Mouse (Mus musculus) cerebellum, postnatal 36 days (tissue): ENCODE data around the gene Tars2.
A peak's percentile ranks its signal among the peaks of the same experiment; 100 is the strongest.
"Not testable (repeated sequence)": the region's sequence is repeated elsewhere in the genome, so short reads cannot be mapped to it uniquely, and the experiment has no call there.

Source experiments
- DNase-seq, 2 experiments: peaks; one replicate each; pipeline ENCODE4 v3.0.0; 2021 to 2022; ENCODE audit warnings: mixed read lengths in 2 of 2

Gene Tars2

GRCm38 (mm10) chr3:95760106-95760505, at the start of gene Tars2:
Gene Tars2 (minus strand): TSS chr3:95760206.
- DNase-seq, result no peak

- DNase-seq, result no peak
Observed at GRCm38 (mm10) chr3:95808384-95808783, 48.4 kb upstream of the Tars2 start.

DNA sequence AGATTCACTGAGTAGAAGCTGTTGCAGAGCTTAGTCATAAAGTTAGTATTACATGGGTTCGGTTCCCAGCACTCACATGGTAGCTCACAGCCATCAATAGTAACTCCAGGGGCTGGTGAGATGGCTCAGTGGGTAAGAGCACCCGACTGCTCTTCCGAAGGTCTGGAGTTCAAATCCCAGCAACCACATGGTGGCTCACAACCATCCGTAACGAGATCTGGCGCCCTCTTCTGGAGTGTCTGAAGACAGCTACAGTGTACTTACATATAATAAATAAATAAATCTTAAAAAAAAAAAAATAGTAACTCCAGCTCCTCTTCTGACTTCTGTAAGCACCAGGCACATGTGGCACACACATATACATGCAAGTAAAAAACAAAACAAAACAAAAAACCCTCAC, 47.6 kb upstream of the Tars2 start:
- DNase-seq, result not testable (repeated sequence)

- DNase-seq, result no peak
Observed at GRCm38 (mm10) chr3:95806677-95807076, 46.7 kb upstream of the Tars2 start.

GRCm38 (mm10) chr3:95803851-95804250, 43.8 kb upstream of the Tars2 start:
- no peak for DNase-seq

DNA sequence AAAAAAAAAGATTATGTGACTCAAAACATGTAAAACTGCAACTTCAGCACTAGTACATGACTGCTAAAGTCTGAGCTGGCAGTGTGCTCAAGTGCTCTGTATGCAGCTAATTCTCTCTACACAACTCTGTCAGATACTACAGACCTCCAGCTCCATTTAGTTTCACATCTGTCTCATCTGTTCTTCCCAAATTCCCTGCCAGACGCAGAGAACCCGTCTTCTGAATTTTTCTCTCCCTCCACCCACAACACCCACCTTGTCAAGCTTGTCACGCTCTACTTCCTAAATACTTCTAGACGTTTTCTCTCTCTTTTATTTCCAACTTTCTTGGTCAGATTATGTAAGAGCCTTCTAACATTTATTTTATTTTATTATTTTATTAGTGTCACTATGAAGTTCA, 38.8 kb upstream of the Tars2 start:
- DNase-seq, result no peak

- no peak for DNase-seq
Observed at GRCm38 (mm10) chr3:95794299-95794698, 34.3 kb upstream of the Tars2 start.

- DNase-seq, result no peak
Observed at GRCm38 (mm10) chr3:95793662-95794061, 33.7 kb upstream of the Tars2 start.

DNA sequence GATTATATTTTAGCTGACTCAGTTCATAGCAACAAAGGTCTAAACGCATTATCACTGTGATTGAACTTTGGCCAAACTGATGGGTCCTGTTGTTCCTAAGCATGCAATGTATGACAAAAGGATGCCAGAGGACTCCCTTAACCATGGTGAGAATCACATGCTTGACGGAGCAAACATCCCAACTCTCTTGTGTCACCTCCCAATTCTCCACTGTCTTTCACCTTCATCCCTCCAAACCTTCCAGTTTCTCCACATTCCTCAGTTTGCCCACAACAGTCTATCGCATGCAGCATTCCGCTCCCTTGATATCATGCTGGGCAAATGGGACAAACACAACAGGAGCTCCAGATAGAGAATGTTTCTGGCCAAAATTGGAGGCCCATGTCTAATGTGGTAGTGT, 25.5 kb upstream of the Tars2 start:
- no peak for DNase-seq

- DNase-seq, result peak in 1 of 2 experiments; percentile 16
Observed at GRCm38 (mm10) chr3:95771985-95772384, 12.0 kb upstream of the Tars2 start.

DNA sequence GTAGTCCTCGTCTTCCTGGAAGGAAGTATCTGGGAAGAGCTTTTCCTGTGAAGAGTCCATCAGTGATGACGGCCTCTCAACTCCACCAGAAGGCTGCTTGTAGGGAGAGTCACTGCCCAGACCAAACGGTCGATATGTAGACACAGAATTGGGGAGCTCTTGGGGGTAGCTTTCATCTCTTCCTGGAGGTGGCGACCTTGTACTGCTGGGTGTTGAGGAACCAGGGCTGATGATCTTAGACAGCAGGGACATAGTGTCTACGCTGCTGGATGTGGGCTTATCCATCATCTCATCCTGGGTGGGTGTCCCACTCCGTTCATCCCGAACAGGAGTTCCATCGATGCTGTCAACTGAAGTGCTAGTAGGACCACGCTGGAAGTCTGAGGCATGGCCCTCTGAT, 5.5 kb upstream of the Tars2 start:
- no peak for DNase-seq

DNA sequence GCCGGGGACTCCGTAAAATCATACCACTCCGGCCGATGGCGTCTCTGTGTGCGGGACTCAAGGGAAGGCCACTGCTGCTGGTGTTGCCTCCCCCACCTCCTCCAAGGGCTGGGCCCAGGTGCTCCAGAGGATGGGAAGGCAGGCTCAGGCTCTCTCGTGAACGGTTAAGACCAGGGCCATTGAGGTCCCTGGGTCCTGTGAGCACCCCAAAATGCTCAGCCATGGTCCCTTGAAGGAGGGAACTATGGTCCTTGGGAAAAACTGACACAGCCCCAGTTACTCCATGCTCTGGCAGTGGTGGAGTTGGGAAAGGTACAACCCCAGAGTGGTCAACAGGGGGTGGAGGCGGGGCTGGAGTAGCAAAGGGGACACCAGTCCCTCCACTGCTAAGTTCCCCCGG, 3.8 kb upstream of the Tars2 start:
- no peak for DNase-seq

- DNase-seq, result no peak
Observed at GRCm38 (mm10) chr3:95762961-95763360, 3.0 kb upstream of the Tars2 start.

GRCm38 (mm10) chr3:95761771-95762170, 1.8 kb upstream of the Tars2 start:
- no peak for DNase-seq

DNA sequence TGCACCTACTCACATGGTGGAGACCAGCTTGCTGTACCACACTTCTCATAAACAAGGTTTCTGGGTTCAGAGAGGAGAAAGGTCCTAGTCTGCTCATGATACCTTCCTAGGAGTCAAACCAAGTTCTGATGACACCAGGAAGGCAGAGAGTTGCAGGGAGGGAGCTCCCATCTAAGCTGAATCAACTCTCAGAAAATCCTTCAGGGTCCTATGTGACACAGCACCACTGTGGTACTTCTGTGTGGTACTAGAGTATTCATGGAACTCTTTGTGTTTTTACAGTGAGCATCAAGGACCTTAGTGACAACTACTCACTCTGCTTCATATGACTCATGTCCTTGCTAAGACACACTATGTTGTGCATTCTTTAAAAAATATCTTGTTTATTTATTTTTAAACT, 650 bp upstream of the Tars2 start:
- no peak for DNase-seq

- no peak for DNase-seq
Observed at GRCm38 (mm10) chr3:95758467-95759218, 1.4 kb downstream of the Tars2 start.

GRCm38 (mm10) chr3:95756808-95757207, 3.2 kb downstream of the Tars2 start:
- no peak for DNase-seq

- peak; percentile 94 to 96 for DNase-seq
Observed at GRCm38 (mm10) chr3:95754345-95755206, 5.4 kb downstream of the Tars2 start.

DNA sequence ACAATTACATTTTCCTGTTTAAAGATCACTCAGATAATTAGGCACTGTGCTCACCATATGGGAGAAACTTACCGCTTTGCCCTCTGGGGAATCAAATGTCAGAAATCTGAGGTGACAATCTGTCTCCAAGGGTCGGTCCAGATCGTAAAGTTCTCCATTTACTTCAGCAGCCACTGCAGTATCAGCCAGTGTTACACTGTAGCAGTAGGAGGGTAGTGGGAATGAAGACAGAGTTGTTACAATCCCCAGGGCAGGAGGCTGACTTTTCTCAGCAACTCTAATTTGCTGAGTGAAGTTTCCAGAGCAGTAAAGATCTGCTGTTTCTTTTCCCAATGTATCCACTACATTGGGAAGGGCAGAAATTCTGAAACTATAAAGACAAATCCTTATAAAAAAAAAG, 7.1 kb downstream of the Tars2 start:
- no peak for DNase-seq

GRCm38 (mm10) chr3:95740406-95740805, 19.6 kb downstream of the Tars2 start:
- DNase-seq, result no peak

GRCm38 (mm10) chr3:95739353-95740104, 20.5 kb downstream of the Tars2 start, which contains the start of gene Ecm1:
Gene Ecm1 (minus strand): TSS chr3:95739569.
- no peak for DNase-seq

DNA sequence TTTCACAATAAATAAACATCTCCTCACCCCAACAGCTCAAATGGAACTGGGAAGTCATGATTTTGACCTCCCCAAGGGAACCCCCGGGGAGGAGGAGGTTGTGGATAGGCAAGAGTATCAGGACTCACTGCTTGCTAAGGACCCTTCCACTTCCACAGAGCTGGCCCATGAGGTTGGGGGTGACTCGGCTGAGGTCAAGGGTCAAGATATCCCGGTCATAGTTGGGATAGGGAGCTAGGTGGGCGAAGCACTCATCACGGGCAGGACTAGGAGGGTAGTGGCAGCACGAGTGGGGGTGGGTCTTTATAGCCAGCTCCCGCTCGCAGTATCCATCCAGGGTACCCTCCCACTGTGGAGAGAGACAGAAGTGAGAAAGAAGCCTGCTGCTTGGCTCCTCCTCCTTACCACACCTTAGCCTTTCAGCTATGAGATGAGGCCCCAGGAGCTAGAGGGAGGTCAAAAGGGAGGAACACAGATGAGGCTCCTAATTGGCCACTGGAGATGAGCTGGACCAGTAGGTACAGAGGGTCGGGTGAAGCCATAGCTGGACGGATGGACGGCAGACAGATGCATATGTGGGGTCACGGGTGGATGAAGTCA, 24.8 kb downstream of the Tars2 start:
- no peak for DNase-seq
